Mouse (Mus musculus): ENCODE data around the gene Cfap54. TPM values are rescaled to one million over a fixed set of nuclear protein-coding genes. Genes with fewer than 3 reads are reported as not detected.

Gene Cfap54
- total RNA-seq, 2 experiments from 2014 or later: 1.00 to 1.8 TPM

DNA sequence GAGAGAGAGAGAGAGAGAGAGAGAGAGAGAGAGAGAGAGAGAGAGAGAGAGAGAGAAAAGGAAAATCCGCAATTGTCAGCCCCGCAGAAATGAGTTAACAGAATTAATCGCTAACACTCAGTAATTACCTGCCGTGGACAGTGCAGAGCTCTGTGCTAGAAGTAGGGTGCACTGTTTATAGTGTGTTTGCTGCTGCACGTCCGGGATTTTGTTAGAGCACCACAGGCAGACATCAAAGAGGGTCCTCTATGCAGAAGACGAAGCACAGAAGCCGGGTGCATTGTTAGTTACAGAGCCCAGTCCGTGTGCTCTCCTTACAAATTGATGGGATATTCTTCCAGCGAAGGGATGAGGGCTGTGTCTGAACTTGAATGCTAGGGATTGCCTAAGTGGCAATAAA is 289.5 kb downstream of the Cfap54 start:
- no peak for DNase-seq
- intact Hi-C loops (cut with DNase I): no loop called here

DNA sequence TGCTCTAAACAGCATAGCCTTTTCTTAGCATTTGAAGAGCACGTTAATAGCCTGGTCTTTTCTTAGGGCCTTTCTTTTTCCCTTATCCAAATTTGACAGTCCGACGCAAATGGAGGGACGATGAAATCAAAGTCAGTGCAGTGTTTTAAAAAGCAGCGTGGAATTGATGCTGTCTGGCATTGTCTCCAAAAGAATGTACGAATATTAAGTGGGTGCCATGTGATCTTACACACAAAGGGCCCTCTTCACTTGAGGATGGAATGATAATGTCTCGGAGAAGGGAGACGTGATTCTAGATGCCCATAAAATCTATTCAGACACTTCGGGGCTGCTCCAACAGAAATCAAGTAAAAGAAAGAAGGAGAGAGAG is 289.9 kb downstream of the Cfap54 start:
- intact Hi-C loops (cut with DNase I): no loop called here
- no peak for DNase-seq

DNA sequence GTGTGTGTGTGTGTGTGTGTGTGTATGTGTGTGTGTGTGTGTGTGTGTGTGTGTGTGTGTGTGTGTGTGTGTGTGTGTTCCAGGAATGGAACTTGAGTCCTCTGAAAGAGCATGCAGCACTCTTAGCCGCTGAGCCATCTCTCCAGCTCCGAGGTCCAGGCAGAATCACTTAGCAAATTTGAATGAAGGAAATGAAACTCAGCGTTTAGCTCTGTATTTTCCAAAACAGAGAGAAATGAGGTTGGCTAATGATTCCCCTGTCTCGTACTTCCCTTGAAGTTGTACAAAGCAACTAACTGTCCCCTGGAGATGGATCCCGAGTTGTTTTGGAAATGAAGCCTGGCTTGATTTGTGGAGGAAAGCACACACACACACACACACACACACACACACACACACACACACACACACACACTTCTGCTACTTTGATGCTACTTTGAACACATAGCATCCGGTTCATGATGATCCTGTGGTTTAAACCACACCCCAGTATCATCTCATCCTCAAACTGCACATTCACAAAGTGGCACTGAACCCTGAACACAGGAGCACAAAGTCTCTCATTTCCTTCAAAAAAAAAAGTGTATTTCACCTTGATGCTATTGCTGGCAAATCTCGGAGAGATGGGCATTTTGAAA is 290.4 kb downstream of the Cfap54 start:
- DNase-seq: no peak
- intact Hi-C loops (cut with DNase I): no loop called here

DNA sequence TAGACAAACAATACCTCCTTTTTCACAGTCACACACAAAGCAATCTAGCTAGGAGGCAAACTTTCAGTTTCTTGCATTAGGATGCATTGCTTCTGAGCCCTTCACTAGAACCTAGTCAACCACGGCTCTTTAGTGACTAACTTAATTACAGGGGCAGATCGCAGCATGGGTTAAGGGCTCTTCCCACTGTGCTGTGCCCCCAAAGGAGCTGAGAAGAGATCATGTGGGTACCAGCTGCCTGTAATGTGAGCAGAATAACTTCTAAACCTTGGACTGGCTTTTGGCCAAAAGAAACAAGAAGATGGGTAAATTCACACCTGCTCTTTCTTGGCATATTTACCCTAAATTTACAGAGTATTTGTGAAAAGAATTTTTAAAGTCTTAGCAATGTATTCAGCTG is 291.2 kb downstream of the Cfap54 start:
- DNase-seq: no peak
- intact Hi-C loops (cut with DNase I): no loop called here

DNA sequence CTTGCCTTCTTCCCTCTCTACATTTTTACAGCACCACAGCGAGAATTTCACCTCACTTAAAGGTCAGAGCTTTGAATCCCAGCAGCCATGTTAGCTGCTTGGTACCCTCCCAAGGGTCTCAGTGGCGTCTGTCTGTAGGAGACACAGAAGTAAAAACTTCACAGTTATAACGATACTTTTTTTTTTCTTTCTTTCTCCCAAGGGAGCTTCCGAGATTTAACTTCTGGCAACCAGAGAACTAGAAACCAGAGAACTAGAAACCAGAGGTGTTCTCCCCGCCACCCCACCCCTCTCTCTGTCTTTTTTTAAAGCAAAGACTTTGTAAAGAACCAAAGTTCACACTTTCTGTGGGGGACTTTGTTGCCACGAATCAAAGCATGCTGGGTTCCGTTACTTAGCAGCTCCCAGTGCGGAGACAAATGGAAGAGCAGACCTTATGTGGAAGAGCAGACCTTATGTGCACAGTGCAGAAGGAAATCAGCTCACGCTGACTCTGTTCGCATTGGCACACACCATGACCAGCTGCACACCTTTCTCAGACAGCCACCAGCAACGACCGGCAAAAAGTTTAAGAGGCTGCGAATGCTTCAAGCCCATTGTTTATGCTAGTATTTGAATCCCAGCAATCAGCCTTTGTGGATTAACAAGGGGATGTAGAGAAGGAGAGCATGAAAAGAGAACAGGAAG is 292.9 kb downstream of the Cfap54 start:
- no peak for DNase-seq
- intact Hi-C loops (cut with DNase I): no loop called here

DNA sequence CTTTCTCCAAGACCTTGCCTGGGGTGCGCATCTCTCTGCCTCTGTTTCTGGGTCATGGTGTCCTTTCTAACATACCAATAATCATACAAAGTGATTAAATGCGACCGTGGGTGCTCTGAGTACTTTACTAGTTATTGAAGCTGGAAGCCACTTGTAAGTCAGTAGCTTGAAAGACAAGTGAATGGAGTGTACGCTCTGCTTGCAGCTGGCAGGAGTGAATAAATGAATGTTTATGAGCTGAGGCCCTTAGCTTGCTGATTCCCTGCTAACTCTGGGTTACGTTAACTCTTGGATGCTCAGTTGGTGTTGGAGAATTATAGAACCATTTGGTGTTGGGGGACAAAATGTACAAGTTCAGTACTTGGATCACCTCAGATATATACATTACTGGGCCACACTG is 298.7 kb downstream of the Cfap54 start:
- intact Hi-C loops (cut with DNase I): no loop called here
- no peak for DNase-seq

DNA sequence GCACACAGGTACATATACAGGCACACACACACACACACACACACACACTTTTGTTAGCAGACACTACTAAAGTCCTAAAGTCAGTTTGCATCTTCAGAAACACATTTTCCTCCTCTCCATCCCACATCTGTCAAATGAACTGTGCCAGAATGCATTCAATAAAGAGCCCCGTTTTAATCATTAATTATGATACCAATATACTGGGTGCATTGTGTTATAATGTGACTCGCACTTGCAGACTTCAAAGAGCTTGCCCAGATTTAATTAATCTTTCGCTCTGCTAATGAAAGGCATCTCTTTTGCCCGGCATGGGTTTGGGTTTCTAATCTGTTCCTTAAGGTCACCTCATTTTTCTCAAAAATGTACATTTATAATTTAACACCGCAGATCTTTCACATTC is 327.1 kb downstream of the Cfap54 start:
- intact Hi-C loops (cut with DNase I): no loop called here
- no peak for DNase-seq

DNA sequence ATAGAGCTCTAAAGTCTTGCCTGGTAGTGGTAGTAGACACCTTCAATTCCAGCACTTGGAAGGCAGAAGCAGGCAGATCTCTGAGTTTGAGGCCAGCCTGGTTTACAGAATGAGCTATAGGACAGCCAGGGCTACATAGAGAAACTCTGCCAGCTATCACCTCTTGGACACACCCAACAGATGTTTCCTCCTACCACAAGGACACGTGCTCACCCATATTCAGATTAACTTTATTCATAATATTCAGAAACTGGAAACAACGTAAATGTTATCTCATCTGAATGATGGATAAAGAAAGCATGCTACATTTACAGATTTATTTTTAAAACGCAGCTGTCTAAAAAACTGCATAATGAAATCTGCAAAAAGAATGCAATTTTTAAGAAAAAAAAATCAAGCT is 351.1 kb downstream of the Cfap54 start:
- no peak for DNase-seq
- intact Hi-C loops (cut with DNase I): no loop called here

DNA sequence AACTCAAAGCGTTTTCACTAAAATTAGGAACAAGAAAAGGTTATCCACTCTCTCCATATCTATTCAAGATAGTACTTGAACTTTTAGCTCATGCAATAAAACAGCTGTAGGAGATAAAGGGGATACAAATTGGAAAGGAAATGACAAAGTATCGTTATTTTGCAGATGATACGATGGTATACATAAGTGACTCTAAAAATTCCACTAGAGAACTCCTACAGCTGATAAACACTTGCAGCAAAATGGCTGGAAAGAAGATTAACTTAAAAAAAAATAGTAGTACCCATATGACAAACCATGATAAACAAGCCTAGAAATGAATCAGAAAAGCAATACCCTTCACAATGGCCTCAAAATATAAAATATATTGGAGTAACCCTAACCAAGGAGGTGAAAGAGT is 352.7 kb downstream of the Cfap54 start:
- intact Hi-C loops (cut with DNase I): no loop called here
- no peak for DNase-seq

Other genes starting within 250 kb of the Cfap54 start
- 10 to 100 TPM; 28.0 to 28.3 TPM for gene Cdk17, start 79.3 kb upstream of the Cfap54 start, total RNA-seq (2021)
- 10 to 100 TPM; 64.1 to 67.2 TPM for gene Elk3, start 229.5 kb upstream of the Cfap54 start, total RNA-seq (2021)

Measured in heart, postnatal 14 days (tissue).